Mouse (Mus musculus): Measurements from ENCODE around the gene Wdr83os. TPM values are rescaled to one million over a fixed set of nuclear protein-coding genes. Genes with fewer than 3 reads are reported as not detected.
A peak's percentile ranks its signal among the peaks of the same experiment; 100 is the strongest.

Gene Wdr83os
- total RNA-seq (2022): 10 to 100 TPM; 51.1 to 64.5 (median 59.6) TPM

GRCm38 (mm10) chr8:85080532-85081215 is at the start of gene Wdr83os:
Gene Wdr83os (plus strand): TSS chr8:85080740.
- DNase-seq (ENCODE audit: low spot score in 2 of 2): peak; percentile 39 to 52

- DNase-seq (ENCODE audit: low spot score in 2 of 2): no peak
Observed at GRCm38 (mm10) chr8:85032622-85033311, 47.8 kb upstream of the Wdr83os start.

- DNase-seq (ENCODE audit: low spot score in 2 of 2): no peak
Observed at GRCm38 (mm10) chr8:85033867-85034266, 46.7 kb upstream of the Wdr83os start.

- DNase-seq (ENCODE audit: low spot score in 2 of 2): peak in 1 of 2 experiments; percentile 61
Observed at GRCm38 (mm10) chr8:85034764-85035163, 45.8 kb upstream of the Wdr83os start.

GRCm38 (mm10) chr8:85035165-85035727 is 45.3 kb upstream of the Wdr83os start:
- no peak for DNase-seq (ENCODE audit: low spot score in 2 of 2)

- DNase-seq (ENCODE audit: low spot score in 2 of 2): no peak
Observed at GRCm38 (mm10) chr8:85035728-85036310, 44.7 kb upstream of the Wdr83os start.

GRCm38 (mm10) chr8:85036381-85036717 is 44.2 kb upstream of the Wdr83os start:
- no peak for DNase-seq (ENCODE audit: low spot score in 2 of 2)

GRCm38 (mm10) chr8:85036718-85037365 is 43.7 kb upstream of the Wdr83os start, which contains the start of gene Tnpo2:
Gene Tnpo2 (plus strand): TSS chr8:85036915.
- peak; percentile 72 to 95 for DNase-seq (ENCODE audit: low spot score in 2 of 2)

GRCm38 (mm10) chr8:85037366-85037680 is 43.2 kb upstream of the Wdr83os start:
- no peak for DNase-seq (ENCODE audit: low spot score in 2 of 2)

- peak; percentile 57 to 59 for DNase-seq (ENCODE audit: low spot score in 2 of 2)
Observed at GRCm38 (mm10) chr8:85037681-85038531, 42.6 kb upstream of the Wdr83os start.

GRCm38 (mm10) chr8:85043619-85044018 is 36.9 kb upstream of the Wdr83os start:
- no peak for DNase-seq (ENCODE audit: low spot score in 2 of 2)

GRCm38 (mm10) chr8:85057367-85057766 is 23.2 kb upstream of the Wdr83os start:
- no peak for DNase-seq (ENCODE audit: low spot score in 2 of 2)

- peak; percentile 84 to 91 for DNase-seq (ENCODE audit: low spot score in 2 of 2)
Observed at GRCm38 (mm10) chr8:85059879-85060616, 20.5 kb upstream of the Wdr83os start, which contains the start of gene Fbxw9. Gene Fbxw9 (plus strand): TSS chr8:85060055.

GRCm38 (mm10) chr8:85062603-85063002 is 17.9 kb upstream of the Wdr83os start:
- no peak for DNase-seq (ENCODE audit: low spot score in 2 of 2)

GRCm38 (mm10) chr8:85065213-85065612 is 15.3 kb upstream of the Wdr83os start:
- DNase-seq (ENCODE audit: low spot score in 2 of 2): no peak

- no peak for DNase-seq (ENCODE audit: low spot score in 2 of 2)
Observed at GRCm38 (mm10) chr8:85067155-85067554, 13.4 kb upstream of the Wdr83os start.

- no peak for DNase-seq (ENCODE audit: low spot score in 2 of 2)
Observed at GRCm38 (mm10) chr8:85067982-85068381, 12.6 kb upstream of the Wdr83os start, which contains the start of gene Gm5741. Gene Gm5741 (minus strand): TSS chr8:85067982.

- DNase-seq (ENCODE audit: low spot score in 2 of 2): no peak
Observed at GRCm38 (mm10) chr8:85071041-85071440, 9.5 kb upstream of the Wdr83os start.

- peak; percentile 79 to 91 for DNase-seq (ENCODE audit: low spot score in 2 of 2)
Observed at GRCm38 (mm10) chr8:85071514-85072281, 8.8 kb upstream of the Wdr83os start, which contains the start of gene Dhps. Gene Dhps (plus strand): TSS chr8:85071757.

All from left cerebral cortex, adult 8-10 months (tissue).